Mouse (Mus musculus) lung, embryonic 16.5 days (tissue): ENCODE measurements around the gene Fbxo30. TPM values are rescaled to one million over a fixed set of nuclear protein-coding genes. Genes with fewer than 3 reads are reported as not detected.

Experiments
- polyA plus RNA-seq: library from polyadenylated mRNA; unstranded; fragments of >200 nt; fragmentation: Nextera tagmentation; extraction: Ambion mirVana; gene quantifications from 2 replicates; pipeline ENCODE4 v1.2.1, GENCODE M21; 2015

The Fbxo30 gene
- polyA plus RNA-seq, 1 experiment from 2014 or later, result 34.8 TPM

Other genes starting within 250 kb of the Fbxo30 start
- gene Grm1, start 199.0 kb upstream of the Fbxo30 start, polyA plus RNA-seq, result 0.04 TPM in 1 of 2 replicates, not detected in the other
- 15.1 and 15.3 TPM in 2 replicates for gene Shprh, start 131.9 kb upstream of the Fbxo30 start, polyA plus RNA-seq
- 0.35 and 0.48 TPM in 2 replicates for gene Epm2a, start 62.1 kb downstream of the Fbxo30 start, polyA plus RNA-seq